Mouse (Mus musculus): ENCODE data around the gene Gm20696. TPM values are rescaled to one million over a fixed set of nuclear protein-coding genes. Genes with fewer than 3 reads are reported as not detected.

Gene Gm20696
- total RNA-seq, 4 experiments from 2014 or later: 0.72 to 1.3 (median 0.81) TPM

DNA sequence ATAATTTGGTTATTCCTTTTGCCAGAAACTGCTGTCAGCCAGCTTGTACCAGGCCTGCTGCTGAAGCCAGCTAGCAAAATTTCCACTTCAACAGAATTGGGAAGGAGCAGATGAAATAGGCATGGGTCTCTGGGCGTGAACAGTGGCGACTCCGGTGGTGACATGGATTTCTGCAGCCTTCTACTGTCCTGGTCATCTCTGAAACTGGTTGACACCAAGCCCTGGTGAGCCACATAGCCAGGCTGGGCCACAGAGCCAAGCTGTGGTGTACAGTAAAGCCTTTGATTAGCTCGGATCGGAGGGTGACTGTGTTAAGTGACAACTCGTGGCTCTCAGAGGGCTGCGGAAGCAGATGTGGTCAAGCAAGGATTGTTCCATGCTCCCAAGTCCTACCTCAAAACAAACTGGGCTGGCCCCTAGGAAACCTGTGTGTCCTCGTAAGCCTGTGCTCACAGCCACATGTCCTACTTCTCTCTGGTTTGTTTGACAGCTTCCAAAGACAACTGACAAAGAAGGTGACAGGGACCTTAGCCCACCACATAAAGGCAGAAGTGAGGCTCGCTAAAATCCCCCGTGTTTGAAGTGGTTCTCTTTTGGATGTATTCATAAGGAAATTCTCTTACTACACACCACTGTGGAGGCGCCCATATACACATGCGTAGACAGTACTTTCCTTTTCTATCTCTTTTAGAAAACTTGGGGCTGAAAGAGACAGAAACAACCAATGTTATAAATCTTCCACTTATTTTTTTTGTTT lies 180.5 kb downstream of the Gm20696 start:
- no peak for DNase-seq (ENCODE audit: low spot score in 2 of 2)

GRCm38 (mm10) chr6:99485217-99485883 lies 181.2 kb downstream of the Gm20696 start:
- peak; percentile 73 to 79 for DNase-seq (ENCODE audit: low spot score in 2 of 2)

DNA sequence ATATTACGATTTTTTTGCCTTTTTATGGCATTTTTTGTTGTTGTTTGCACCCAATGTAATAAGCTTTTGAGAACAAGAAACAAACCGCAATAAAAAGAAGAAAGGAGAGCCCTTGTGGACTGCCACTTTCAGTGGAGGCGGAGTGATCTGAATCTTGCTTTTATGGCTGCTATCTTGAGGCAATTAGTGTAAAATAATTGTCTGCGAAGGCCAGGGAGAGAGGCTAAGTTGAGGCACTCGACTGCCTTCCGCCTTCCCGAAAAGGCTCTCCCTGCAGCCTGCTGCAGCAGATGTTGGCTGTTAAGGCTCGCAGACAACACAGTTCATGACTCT lies 181.7 kb downstream of the Gm20696 start:
- DNase-seq (ENCODE audit: low spot score in 2 of 2): no peak

- no peak for DNase-seq (ENCODE audit: low spot score in 2 of 2)
Observed at GRCm38 (mm10) chr6:99484197-99484725, 182.3 kb downstream of the Gm20696 start.

DNA sequence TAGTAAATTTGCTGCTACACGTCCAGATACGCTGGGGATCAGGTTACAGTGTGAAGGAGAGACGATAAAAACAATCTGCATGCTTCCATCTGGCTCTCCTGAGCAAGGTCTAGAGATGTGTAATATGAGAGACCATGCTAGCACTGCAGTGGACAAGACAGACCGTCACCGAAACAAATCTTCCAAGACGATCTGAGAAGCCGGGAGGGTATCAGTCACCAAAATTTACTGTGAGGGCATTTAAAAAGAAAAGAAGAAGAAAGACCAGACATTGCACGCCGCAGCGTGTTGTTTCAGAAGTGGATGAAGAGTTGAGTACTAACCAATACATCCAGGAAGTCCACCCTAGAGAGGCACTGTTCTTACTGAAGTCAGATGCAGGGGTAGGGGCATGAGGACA lies 183.0 kb downstream of the Gm20696 start:
- no peak for DNase-seq (ENCODE audit: low spot score in 2 of 2)

- DNase-seq (ENCODE audit: low spot score in 2 of 2): no peak
Observed at GRCm38 (mm10) chr6:99481568-99481967, 185.0 kb downstream of the Gm20696 start.

GRCm38 (mm10) chr6:99478873-99479650 lies 187.5 kb downstream of the Gm20696 start:
- DNase-seq (ENCODE audit: low spot score in 2 of 2): no peak

DNA sequence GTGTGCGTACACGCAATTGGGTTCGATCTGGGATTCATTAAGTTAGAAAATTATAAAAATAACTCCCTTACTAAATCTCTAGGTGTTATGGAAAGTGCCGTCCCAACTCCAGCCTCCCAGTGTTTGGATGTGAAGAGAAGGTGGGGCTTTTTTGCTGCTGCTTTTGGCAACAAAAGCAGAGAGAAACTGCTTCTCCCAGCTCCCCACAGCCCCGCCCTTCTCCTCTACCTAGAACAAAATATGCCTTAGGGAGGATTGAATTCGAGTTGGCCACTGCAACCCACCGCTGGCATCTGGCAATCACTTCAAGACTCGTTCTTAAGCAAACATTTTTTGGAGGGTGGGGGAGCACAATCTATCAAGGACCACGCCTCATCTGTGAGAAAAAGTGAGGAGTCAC lies 191.6 kb downstream of the Gm20696 start:
- no peak for DNase-seq (ENCODE audit: low spot score in 2 of 2)

DNA sequence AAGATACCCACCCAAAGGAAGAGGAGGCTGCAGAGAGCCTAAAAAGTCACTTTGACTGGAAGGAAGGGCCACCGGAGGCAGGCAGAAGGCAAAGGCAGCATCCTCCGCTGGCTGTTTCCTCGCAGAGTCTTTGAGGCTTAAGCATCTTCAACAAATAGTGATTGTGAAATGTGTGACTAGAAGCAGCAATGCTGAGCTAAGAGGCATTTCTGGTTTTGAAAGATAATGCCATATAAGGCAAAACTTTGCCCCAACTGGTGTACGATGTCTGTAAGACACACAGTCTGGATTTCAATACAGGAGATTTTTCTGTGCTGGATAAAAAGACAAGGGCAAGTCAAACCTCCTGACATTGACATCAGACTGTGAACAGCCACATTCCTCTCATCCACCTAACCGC lies 195.7 kb downstream of the Gm20696 start:
- no peak for DNase-seq (ENCODE audit: low spot score in 2 of 2)

GRCm38 (mm10) chr6:99469134-99469834 lies 197.3 kb downstream of the Gm20696 start:
- no peak for DNase-seq (ENCODE audit: low spot score in 2 of 2)

DNA sequence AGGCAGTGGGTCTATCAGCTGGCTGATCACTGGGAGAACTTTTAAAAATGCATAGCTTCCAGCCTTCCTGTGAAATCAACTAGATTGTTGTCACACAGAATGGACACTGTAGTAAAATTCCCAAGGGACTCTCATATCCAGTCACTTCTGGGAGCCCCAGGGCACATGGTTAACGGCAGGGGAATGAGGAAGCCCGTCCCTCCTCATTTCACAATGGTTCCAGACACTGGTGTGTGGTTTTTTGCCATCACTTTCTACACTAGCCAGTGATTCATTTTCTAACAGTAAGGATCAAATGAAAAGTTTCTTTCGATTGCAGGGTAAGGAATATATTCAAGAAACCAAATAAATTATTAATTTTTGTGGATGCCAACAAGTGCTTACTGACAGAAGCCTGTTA lies 198.8 kb downstream of the Gm20696 start:
- no peak for DNase-seq (ENCODE audit: low spot score in 2 of 2)

GRCm38 (mm10) chr6:99467109-99467508 lies 199.5 kb downstream of the Gm20696 start:
- DNase-seq (ENCODE audit: low spot score in 2 of 2): no peak

DNA sequence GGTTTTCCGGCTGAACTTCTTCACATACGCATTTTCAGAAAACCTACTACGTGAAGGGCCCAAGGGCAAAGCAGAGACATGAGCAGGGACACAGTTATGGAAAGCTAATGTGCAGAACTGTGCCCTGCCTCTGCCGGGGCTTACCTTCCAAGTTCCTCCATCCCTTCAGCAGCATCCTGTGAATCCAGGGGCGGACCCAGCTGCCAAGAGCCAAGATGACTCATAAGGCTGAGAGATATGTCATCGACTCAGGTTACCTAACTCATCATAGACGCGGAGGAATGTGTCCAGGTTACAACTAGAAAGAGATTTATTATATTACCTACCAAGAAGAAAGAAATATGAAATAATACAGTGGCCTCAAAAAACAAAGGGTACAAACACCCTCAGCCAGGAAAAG lies 200.2 kb downstream of the Gm20696 start:
- no peak for DNase-seq (ENCODE audit: low spot score in 2 of 2)

- DNase-seq (ENCODE audit: low spot score in 2 of 2): no peak
Observed at GRCm38 (mm10) chr6:99464449-99464848, 202.1 kb downstream of the Gm20696 start.

DNA sequence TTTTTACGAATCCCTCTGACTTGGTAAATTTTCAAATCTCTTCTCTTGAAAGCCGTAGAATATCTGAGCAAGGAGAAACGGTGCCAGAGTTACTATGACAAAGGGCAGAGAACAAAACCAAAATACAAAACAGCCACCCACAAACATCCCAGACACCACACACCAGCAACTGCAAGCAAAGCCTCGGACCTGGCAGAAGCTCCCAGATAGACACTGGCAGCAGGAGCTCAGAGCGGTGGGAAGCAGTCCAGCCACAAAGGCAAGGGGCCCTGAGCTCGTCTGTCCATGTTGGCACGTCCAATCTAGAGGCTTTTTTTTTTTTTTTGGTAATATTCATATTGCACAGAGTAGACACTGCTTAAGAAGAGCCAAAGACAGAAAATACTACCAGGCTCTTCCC lies 202.7 kb downstream of the Gm20696 start:
- DNase-seq (ENCODE audit: low spot score in 2 of 2): no peak

DNA sequence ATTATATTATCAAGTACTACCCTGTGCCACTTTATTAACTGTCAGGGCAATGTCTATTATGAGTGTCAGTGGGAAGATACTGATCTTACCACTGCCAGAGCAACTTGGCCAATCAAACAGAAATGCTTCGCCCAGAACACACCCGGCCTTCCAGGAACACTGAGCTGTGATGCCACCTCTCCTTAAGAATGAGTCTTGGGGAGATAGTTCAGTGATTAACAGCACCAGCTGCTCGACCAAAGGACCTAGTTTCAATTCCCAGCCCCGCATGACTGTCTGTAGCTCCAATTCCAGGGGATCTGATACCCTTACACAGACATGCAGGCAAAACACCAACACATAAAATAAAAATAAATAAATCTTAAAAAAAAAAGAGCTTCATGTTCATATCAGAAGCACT lies 207.8 kb downstream of the Gm20696 start:
- DNase-seq (ENCODE audit: low spot score in 2 of 2): peak; percentile 49 to 52

DNA sequence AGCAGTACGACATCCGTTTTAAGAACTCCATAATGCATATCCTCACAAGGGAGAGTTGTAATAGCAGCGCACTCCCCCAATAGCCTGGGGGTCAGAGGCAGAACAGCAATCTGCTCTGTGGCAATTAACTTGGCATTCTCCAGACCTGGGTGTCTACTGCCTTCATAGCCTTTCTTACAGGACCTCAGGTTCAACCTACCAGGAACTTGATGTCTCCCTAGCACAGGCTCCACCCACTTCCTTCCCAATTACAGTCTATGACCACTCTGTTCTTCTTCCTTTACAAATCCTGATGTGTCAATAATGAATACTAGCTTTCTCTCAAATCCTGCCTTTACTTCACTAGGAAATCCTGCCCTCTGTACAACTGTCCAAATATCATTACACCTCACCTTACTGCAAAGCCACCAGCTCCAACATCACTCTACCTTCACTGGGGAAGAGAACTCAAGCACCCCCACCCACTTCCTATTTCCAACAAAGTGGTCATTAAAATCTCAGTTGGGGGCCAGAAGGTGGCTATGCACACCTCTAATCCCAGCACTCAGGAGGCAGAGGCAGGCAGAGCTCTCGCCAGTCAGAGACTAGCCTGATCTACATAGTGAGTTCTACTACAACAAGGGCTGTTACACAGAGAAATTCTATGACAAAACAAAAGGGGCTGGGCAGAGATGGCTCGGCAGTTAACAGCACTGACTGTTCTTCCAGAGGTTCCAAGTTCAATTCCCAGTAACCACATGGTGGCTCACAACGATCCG lies 212.7 kb downstream of the Gm20696 start:
- DNase-seq (ENCODE audit: low spot score in 2 of 2): no peak

DNA sequence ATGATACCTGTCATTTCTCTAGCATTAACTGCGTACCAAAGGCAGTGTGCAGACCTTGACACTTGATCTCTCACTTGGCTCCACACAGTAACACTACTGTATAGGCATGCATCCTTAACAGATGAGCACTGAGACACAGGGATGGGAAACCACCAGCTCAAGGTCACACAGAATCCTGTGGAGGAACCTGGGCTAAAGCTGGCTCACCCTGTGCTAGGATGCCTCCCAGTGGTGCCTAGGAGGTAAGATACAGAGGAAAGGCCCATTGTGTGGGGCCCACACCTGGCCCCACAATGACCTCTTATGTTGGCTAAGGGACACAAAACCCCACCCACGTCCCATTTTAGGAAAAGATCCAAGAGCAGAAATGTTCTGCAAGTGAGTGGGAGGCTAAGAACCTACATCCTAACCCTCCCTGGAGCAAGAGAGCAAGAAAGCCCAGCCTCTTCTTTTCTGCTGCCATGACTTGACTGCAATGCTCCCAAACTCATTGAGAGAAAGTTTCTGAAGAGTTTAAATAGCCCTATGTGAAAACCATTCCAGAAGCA lies 213.9 kb downstream of the Gm20696 start:
- no peak for DNase-seq (ENCODE audit: low spot score in 2 of 2)

DNA sequence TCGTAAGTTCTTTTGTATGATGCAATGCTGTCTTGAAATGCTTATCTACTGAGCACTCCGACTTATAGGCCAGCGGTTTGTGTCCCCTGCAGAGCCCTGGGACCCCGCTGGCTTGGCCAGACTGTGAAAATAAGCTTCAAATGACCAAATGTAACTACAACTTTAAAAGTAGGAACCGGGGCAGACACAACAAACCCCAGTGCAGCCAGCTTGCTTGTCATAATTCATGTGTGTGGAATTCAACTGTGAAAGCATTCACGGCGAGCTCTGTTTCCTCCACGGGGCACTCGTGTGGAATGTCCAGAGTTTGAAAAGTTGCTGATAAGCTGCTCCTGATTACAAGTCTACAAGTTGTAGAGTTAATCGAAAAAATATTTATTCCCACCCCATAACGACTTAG lies 215.1 kb downstream of the Gm20696 start:
- no peak for DNase-seq (ENCODE audit: low spot score in 2 of 2)

GRCm38 (mm10) chr6:99447447-99447846 lies 219.2 kb downstream of the Gm20696 start:
- no peak for DNase-seq (ENCODE audit: low spot score in 2 of 2)

Data from gastrocnemius, adult 8-10 months (tissue).